10 mouse cellular contexts compared by ENCODE assay signal in genomic region chr2:173251133-173251532, GRCm38 (mm10). TPM values are rescaled to one million over a fixed set of nuclear protein-coding genes. Genes with fewer than 3 reads are reported as not detected.
DNase-seq lines count a peak whose midpoint lies in the region; ATAC-seq and TF ChIP-seq lines count a peak whose summit lies in the region.
"Had no signal": no experiment of that assay in that cellular context is flagged by ENCODE, and none has a peak within 500 bp of the region (broad histone marks: within the 10 kb centered on the region; RNA-seq: fewer than 3 reads in every experiment).

No protein-coding gene starts in this region.

- POLR2A ChIA-PET in Patski (lab: Charles Lee) = interaction anchor here (0.6 kb wide), 1 partner anchor 180 kb away, joined by 3 read pairs; no protein-coding TSS in a partner anchor

- H3K9ac ChIP-seq in heart, embryonic 12.5 days = no peak overlapping the region
- no peak overlapping the region for H3K9ac ChIP-seq in kidney, postnatal 0 days (ENCODE audit: low read depth, low read length)
- H3K9ac ChIP-seq: liver, postnatal 0 days had no signal

- intact Hi-C loops in left cerebral cortex, postnatal 4 days (cut with DNase I) = no loop called here
- intact Hi-C loops in left cerebral cortex, postnatal 36 days (cut with DNase I) = no loop called here

- WGBS in heart, embryonic 12.5 days = 57% methylated on average over 7 of the region's 7 CpGs
- 20% methylated on average over 7 of the region's 7 CpGs for WGBS in kidney, postnatal 0 days

- ATAC-seq in heart, embryonic 12.5 days (ENCODE audit: insufficient number of reproducible peaks, low FRiP score) = no peak; the same call in 1 of the 2 replicates
- ATAC-seq in Patski = peak; percentile 41
- peak; percentile 11; the same call in 1 of the 2 replicates for ATAC-seq in kidney, postnatal 0 days (replicated peaks; ENCODE audit: low FRiP score, low read depth)
- ATAC-seq: liver, postnatal 0 days had no signal

- DNase-seq in heart, postnatal 4 days = no peak
- peak; percentile 41 for DNase-seq in left cerebral cortex, postnatal 4 days
- no peak for DNase-seq in left cerebral cortex, postnatal 36 days (ENCODE audit: low spot score in 2 of 2)
- no peak for DNase-seq in Patski (ENCODE audit: low read depth, low spot score)
- no peak for DNase-seq in kidney, postnatal 0 days (ENCODE audit: low spot score)
- no peak for DNase-seq in adrenal gland, adult 8-10 months
- DNase-seq in cerebellum, adult 11-12 months = no peak
- DNase-seq: cerebellum, adult 9-11 months; liver, postnatal 0 days had no signal

- TF ChIP-seq CTCF in Patski (IDR thresholded peaks at IDR 0.05) = no peak
- no peak for TF ChIP-seq CTCF in kidney, postnatal 0 days (IDR thresholded peaks at IDR 0.05; ENCODE audit: low read depth)

- in situ Hi-C loops in Patski (cut with MboI; ENCODE audit: low pct_unique_long_range_greater_than_20kb) = no loop called here

- H3K4me3 ChIP-seq in heart, embryonic 12.5 days = no peak overlapping the region
- H3K4me3 ChIP-seq in kidney, postnatal 0 days (replicated peaks; ENCODE audit: low read depth, low read length) = no peak overlapping the region

- CTCF ChIA-PET in Patski (lab: Charles Lee) = interaction anchor here (1.7 to 3.4 kb wide), 2 partner anchors 9 to 21 kb away, joined by 5 to 11 read pairs; no protein-coding TSS in a partner anchor

- peaks cover 96% of the 10 kb centered on the region for H3K4me1 ChIP-seq in heart, embryonic 12.5 days (replicated peaks)
- H3K4me1 ChIP-seq in kidney, postnatal 0 days (replicated peaks; ENCODE audit: insufficient read depth, low read length) = peaks cover 86% of the 10 kb centered on the region

- no peaks in the 10 kb centered on the region for H3K36me3 ChIP-seq in heart, embryonic 12.5 days
- no peaks in the 10 kb centered on the region for H3K36me3 ChIP-seq in kidney, postnatal 0 days (ENCODE audit: insufficient read depth, low read length)

- peak overlapping the region; percentile 78 for H3K27ac ChIP-seq in heart, embryonic 12.5 days (ENCODE audit: poor library complexity, severe bottlenecking)
- peak overlapping the region; percentile 47 for H3K27ac ChIP-seq in kidney, postnatal 0 days

- no peaks in the 10 kb centered on the region for H3K9me3 ChIP-seq in heart, embryonic 12.5 days (replicated peaks)
- H3K9me3 ChIP-seq in kidney, postnatal 0 days (replicated peaks; ENCODE audit: low read length) = no peaks in the 10 kb centered on the region

- H3K27me3 ChIP-seq in heart, embryonic 12.5 days (replicated peaks) = no peaks in the 10 kb centered on the region
- no peaks in the 10 kb centered on the region for H3K27me3 ChIP-seq in Patski
- no peaks in the 10 kb centered on the region for H3K27me3 ChIP-seq in kidney, postnatal 0 days (ENCODE audit: insufficient read depth, low read length)

- H3K4me2 ChIP-seq in heart, embryonic 12.5 days = peak overlapping the region; percentile 35
- no peak overlapping the region for H3K4me2 ChIP-seq in kidney, postnatal 0 days (ENCODE audit: low read length)

RNA-seq across cellular contexts. Expression of gene Pmepa1, which starts 25.2 kb away (rescaled TPM):
- 4.0 and 4.5 TPM in 2 replicates for polyA plus RNA-seq in heart, embryonic 12.5 days (2016; fragmentation: Nextera tagmentation; extraction: Ambion mirVana)
- 10 to 100 TPM; 53.5 to 57.3 TPM for total RNA-seq in heart, postnatal 4 days (2021)
- total RNA-seq in left cerebral cortex, postnatal 4 days (2021) = 10 to 100 TPM; 32.7 to 45.3 TPM
- total RNA-seq in left cerebral cortex, postnatal 36 days (2021) = 10 to 100 TPM; 38.2 to 50.7 TPM
- polyA plus RNA-seq in Patski (2021) = 20.1 TPM
- polyA plus RNA-seq in kidney, postnatal 0 days (2015; fragmentation: Nextera tagmentation; extraction: Ambion mirVana) = 5.8 and 6.2 TPM in 2 replicates
- 10 to 100 TPM; 29.4 to 57.0 (median 38.3) TPM for total RNA-seq in adrenal gland, adult 8-10 months (2022)

RNA-seq across cellular contexts. Expression of gene Zbp1, which starts 32.4 kb away (rescaled TPM):
- polyA plus RNA-seq in heart, embryonic 12.5 days (2016; fragmentation: Nextera tagmentation; extraction: Ambion mirVana) = not detected in 2 replicates
- under 1 TPM in 1 of 2 experiments, not detected in 1; 0.14 TPM for total RNA-seq in heart, postnatal 4 days (2021)
- under 1 TPM in 1 of 2 experiments, not detected in 1; 0.20 TPM for total RNA-seq in left cerebral cortex, postnatal 4 days (2021)
- not detected for total RNA-seq in left cerebral cortex, postnatal 36 days (2021)
- polyA plus RNA-seq in Patski (2021) = 0.05 TPM
- 1.3 and 1.7 TPM in 2 replicates for polyA plus RNA-seq in kidney, postnatal 0 days (2015; fragmentation: Nextera tagmentation; extraction: Ambion mirVana)
- total RNA-seq in adrenal gland, adult 8-10 months (2022) = 1 to 10 TPM; 1.1 to 5.3 (median 2.5) TPM
